Mouse (Mus musculus) bone marrow macrophage, adult 2 months (primary cell): ENCODE measurements around the gene Slc38a3. TPM values are rescaled to one million over a fixed set of nuclear protein-coding genes. Genes with fewer than 3 reads are reported as not detected.

Source experiments
- H3K27ac ChIP-seq: 2 replicates; pipeline ENCODE4 v1.5.1; 2012; ENCODE audit warnings: low read depth, low read length; ENCODE audit not compliant: insufficient read depth
- H3K4me1 ChIP-seq: 2 replicates; pipeline ENCODE4 v1.6.1; 2012; ENCODE audit warnings: low read length; ENCODE audit not compliant: control insufficient read depth, insufficient read depth
- H3K4me3 ChIP-seq: 2 replicates; pipeline ENCODE4 v1.5.1; 2012; ENCODE audit warnings: mild to moderate bottlenecking, low read length, moderate library complexity; ENCODE audit not compliant: insufficient read depth
- CTCF ChIP-seq: IDR thresholded peaks from 2 replicates; pipeline ENCODE4 v1.5.1; 2012; ENCODE audit warnings: low read depth, mild to moderate bottlenecking, low read length, moderate library complexity
- POLR2A ChIP-seq: IDR thresholded peaks from 2 replicates; pipeline ENCODE4 v1.6.1; 2012; ENCODE audit warnings: mild to moderate bottlenecking, low read depth, low read length, borderline replicate concordance
- polyA plus RNA-seq: library from polyadenylated mRNA; stranded (reverse); fragments of >200 nt; gene quantifications from 2 replicates; pipeline ENCODE4 v1.2.4, GENCODE M21; 2012; ENCODE audit not compliant: missing spikeins, insufficient read depth, insufficient read length

Slc38a3 gene
- polyA plus RNA-seq, 1 experiment = not detected

DNA sequence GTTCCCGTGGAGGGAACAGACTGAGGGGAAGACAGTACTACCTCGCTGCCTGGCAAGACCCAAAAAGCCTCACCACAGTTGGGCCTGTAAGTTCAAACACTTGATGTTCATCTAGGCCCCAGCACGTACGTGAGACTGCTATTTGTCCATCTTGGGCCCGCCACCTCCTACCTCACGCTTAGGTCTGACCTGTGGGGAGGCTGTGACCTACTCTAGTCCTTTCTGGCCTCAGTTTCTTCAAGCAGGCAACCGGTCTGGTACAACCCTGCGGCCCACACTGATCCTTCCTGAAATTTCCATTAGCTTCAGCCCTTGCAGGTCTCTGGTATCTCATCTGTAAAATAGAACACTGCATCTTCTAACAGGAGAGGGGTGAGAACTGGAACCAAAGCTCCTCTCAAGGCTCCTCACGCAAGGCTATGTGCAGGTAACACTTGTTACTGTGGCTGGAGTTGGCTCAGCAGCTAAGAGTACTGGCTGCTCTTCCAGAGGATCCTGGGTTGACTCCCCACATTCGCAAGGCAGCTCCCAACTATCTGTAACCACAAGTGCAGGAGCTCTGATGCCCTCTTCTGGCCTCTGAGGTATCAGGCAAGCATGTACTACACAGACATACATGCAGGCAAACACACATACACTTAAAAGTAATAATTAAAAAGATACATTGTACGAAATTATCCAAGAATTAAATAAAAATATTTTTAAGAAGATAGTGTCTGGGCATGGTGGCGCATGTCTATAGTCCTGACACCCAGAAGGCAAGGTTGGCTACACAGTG is 43.8 kb downstream of the Slc38a3 start:
- TF ChIP-seq POLR2A (no peak), CTCF (no peak)
- Histone ChIP-seq H3K4me3 (no peak overlapping the region; the same call in 1 of the 2 replicates), H3K4me1 (peaks cover 58% of the 10 kb centered on the region), H3K27ac (peak overlapping the region; percentile 50)

DNA sequence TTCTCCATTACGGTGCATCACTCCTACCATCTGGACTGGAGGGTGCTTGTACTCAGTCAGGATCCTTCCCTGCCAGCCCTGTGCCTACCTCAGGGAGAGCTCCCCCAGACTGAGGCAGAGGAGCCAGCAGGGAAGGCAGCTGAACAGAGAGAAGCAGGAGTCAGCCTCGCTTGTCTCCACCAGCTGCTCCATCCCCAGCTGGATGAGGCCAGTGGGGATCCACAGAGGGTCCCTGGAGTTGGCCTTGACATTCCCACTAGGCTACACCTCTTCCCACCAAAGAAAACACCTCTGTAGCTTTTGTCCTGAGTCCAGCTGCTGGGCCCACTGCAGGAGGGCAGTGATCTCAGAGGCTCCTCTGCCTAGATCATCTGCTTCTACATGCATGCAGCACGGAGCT is 44.4 kb downstream of the Slc38a3 start:
- Histone ChIP-seq H3K4me1 (peaks cover 54% of the 10 kb centered on the region), H3K27ac (peak overlapping the region; percentile 50), H3K4me3 (peak overlapping the region; percentile 34)
- TF ChIP-seq POLR2A (no peak), CTCF (no peak)

DNA sequence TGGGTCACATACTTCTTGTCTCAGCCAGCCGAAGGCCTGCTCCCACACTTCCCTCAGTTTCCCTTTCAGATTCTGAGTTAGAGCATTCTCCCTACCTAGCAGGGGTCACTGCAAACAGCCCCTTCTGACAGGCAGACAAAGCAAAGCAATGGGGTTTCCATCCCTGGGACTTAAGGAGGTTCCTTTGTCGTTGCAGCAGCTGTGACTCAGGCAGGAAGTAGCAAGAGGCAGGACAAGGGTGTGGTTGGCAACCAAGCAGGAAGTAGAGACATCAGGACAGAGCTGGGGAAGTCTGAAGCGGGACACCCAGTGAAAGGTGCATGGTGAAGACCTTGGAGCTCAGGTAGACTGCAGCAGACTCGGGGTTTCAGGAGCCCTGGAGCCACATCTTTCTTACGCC is 44.8 kb downstream of the Slc38a3 start:
- H3K4me1 ChIP-seq = peaks cover 50% of the 10 kb centered on the region
- TF ChIP-seq CTCF (no peak), POLR2A (no peak)
- peak overlapping the region; percentile 34 for H3K4me3 ChIP-seq
- peak overlapping the region; percentile 63 for H3K27ac ChIP-seq

DNA sequence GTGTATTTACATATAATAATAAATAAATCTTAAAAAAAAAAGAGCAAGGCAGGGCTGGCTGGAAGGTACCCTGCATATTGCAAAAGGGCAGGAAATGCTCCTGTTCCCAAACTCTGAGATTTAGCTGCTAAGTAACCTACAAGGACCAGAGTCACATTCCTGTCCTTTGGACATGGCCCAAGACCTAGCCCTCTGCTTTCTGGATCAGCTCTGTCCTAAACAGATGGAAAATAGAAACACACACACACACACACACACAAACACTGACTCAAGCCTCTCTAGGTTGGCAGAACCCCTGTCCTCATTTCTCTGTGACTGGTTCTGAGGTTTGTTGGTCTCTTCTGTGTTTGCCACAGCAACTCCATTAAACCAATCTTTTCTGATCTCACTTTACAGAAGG is 48.4 kb downstream of the Slc38a3 start:
- TF ChIP-seq POLR2A = no peak
- TF ChIP-seq CTCF = no peak
- no peak overlapping the region for H3K27ac ChIP-seq
- no peak overlapping the region for H3K4me3 ChIP-seq
- peaks cover 27% of the 10 kb centered on the region for H3K4me1 ChIP-seq

DNA sequence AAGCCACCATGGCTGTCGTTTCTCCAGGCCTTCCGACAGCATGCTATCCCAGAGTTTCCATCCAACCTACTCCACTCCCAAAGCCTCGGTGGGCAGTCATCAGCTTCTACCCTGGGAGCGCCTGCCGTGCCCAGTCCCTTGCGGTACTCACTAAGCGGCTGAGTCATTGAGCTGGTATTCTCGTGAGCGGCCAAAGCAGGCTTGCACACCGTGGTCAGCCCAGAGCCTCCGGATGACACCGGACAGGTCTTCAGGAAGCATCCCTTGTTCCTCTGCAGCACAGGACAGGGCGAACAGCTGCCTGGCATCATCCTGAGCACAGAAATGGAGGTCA is 49.8 kb downstream of the Slc38a3 start:
- H3K27ac ChIP-seq = no peak overlapping the region
- no peak for TF ChIP-seq POLR2A
- no peak for TF ChIP-seq CTCF

GRCm38 (mm10) chr9:107618778-107619545 is 50.4 kb downstream of the Slc38a3 start:
- H3K4me1 ChIP-seq = peaks cover 12% of the 10 kb centered on the region
- H3K27ac ChIP-seq = no peak overlapping the region
- TF ChIP-seq POLR2A (no peak), CTCF (no peak)
- H3K4me3 ChIP-seq = no peak overlapping the region

More for the DNA sequence above, 49.8 kb downstream of the Slc38a3 start:
- no peak overlapping the region for H3K4me3 ChIP-seq
- H3K4me1 ChIP-seq = peaks cover 16% of the 10 kb centered on the region

DNA sequence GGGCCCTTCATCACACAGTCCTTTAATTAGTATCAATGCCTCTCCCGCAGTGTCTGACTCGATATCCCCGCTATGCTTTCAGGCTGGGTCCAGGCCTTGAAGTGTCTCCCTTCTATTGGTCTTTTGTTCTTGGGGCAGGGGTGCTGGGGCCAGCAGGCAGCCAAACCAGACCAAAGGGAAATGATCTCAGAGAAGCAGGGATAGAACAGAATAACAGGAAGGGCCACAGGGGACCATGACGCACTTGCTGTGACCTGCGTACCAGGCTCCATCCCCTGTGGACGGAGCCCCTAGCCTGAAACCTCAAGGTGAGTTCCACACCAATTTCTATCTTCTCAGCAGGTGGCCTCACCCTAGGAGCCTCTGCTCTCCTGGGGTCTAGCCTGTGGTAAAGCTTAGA is 51.2 kb downstream of the Slc38a3 start:
- no peak overlapping the region for H3K4me3 ChIP-seq
- peaks cover 6% of the 10 kb centered on the region for H3K4me1 ChIP-seq
- no peak for TF ChIP-seq POLR2A
- TF ChIP-seq CTCF = no peak
- no peak overlapping the region for H3K27ac ChIP-seq

- Histone ChIP-seq H3K27ac (no peak overlapping the region), H3K4me1 (peaks cover 9% of the 10 kb centered on the region), H3K4me3 (no peak overlapping the region)
- TF ChIP-seq POLR2A = no peak
- TF ChIP-seq CTCF = no peak
Observed at GRCm38 (mm10) chr9:107617461-107617860, 51.9 kb downstream of the Slc38a3 start.

DNA sequence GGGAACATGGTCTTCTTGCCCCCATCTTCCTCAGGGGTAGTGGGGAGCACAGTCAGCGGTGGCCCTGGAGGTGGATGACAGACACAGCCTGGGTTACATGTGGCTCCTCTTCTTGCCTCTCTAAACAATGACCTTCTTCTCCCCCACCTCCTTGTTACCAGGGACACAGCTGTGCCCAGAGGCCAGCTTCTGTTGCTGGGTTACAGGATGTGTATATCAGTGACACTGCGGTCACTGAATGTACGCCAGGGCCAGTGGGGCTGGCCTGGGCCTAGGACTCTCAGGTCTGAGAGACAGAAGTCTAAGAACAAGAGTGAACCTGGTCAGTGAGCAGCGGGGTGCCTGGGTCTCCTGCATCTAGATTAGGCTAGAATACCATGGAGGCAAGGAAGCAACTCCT is 54.3 kb downstream of the Slc38a3 start:
- peaks cover 30% of the 10 kb centered on the region for H3K4me1 ChIP-seq
- TF ChIP-seq CTCF (no peak), POLR2A (no peak)
- H3K4me3 ChIP-seq = no peak overlapping the region
- no peak overlapping the region for H3K27ac ChIP-seq

DNA sequence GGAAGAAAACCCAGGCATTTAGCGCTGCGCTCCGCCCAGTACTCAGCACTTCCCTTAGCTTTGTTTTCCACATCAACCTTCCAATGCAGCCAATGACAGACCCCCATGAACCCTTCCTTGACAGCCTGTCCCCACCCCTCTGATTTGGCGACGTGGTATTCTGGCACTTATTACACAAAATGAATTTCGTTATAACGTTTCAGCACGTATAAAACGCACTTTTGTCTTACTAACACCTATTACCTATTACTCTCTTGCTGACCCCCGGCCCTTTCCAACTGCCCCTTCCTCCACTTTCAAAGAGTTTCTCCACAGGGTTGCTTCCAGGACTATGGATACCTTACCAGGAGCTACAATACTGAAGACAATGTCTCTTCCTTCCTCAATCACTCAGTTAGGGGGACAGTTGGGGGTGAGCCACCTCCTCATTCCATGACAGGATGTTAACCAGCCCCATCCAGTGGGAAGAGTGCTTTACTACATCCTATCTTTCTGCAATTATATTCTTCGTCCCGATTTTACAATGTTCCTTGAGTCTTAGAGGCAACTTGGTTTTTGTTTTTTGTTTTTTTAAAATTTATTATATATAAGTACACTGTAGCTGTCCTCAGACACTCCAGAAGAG is 56.3 kb downstream of the Slc38a3 start:
- Histone ChIP-seq H3K27ac (peak overlapping the region; percentile 38), H3K4me3 (peak overlapping the region; percentile 6), H3K4me1 (peaks cover 25% of the 10 kb centered on the region)
- TF ChIP-seq POLR2A (no peak), CTCF (no peak)
